Mouse (Mus musculus) neutrophil, adult 5-6 weeks (primary cell): ENCODE measurements around the gene Armc5. TPM values are rescaled to one million over a fixed set of nuclear protein-coding genes. Genes with fewer than 3 reads are reported as not detected.

Experiments used
- ATAC-seq: fragments of 151-379, 151-347 bp; 2 replicates; pipeline ENCODE4 v1.8.0; 2017; ENCODE audit warnings: mild to moderate bottlenecking, moderate TSS enrichment; ENCODE audit not compliant: insufficient number of reproducible peaks, poor library complexity, low FRiP score, severe bottlenecking; ENCODE audit errors: extremely low read depth
- total RNA-seq: library from RNA; stranded (forward); fragments of 200-1000 nt; gene quantifications from 2 replicates; pipeline ENCODE4 v1.2.3, GENCODE M21; 2017

Gene Armc5
- total RNA-seq: 5.8 and 7.1 TPM in 2 replicates

DNA sequence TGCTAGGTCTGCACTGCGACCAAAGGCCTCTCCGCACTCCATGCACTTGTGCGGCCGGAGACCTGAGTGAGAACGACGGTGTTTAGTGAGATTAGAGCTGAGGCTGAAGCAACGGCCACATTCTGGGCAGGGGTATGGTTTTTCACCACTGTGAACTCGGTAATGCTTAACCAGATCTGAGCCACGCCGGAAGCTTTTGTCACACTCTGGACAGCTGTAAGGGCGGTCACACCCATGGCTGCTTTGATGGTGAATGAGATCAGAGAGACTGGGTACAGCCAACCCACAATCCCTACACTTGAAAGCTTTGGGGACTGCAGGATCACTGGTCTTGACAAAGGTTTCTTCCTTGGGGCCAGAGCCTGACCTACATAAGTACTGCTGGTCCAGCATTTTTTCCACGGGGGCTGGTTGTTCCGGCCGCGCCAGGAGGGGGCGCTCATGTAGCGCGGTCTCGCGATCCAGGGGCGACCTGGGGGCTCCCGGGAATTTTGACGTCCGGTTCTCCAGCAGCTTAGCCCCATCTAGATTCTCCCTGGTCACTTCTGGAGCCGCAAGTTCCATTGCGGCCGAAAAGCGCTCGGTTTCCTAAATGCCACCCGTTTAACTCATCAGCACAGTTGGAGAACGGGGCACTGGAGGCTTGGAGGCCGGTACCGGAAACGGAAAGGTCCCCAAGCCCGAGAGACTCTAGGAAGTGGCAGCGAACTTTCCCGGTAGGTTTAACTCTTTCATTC is at the start of gene Armc5:
TSS of gene Armc5 (plus strand) at position 487 of the 737 bp plus-strand sequence.
- no peak for ATAC-seq

DNA sequence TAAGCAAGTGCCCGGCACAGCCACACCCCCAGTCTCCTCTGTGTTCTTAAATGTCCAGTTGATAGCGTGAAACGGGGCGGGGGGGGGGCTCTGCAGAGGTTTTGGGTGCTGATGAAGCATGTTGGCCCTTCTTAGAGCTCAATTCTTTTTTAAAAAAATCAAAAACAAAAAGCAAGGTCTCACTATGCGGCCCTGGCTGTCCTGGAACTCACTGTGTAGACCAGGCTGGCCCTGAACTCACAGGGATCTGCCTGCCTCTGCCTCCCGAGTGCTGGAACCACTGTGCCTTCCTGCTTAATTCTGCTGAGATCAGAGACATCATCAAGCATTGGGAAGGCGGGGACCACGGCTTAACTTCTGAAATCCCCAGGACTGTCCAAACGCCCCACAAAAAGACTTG is 35.5 kb upstream of the Armc5 start:
- no peak for ATAC-seq

DNA sequence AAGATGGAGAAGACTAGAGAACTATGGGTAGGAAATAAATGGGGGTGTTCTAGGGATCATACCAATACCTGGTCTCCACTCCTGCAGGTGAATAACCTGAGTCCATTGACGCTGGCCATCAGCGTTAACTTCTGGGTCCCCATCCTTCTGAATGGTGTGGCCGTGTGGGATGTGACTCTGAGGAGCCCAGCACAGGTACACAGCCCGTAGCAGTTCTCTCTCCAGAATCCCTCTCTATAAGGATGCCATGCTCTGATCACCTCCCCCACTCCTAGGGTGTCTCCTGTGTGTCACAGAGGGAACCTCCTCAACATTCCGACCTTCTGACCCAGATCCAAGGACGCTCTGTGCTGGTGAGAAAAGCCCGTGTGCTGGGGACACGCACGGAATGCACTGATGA is 34.1 kb upstream of the Armc5 start:
- ATAC-seq: no peak

DNA sequence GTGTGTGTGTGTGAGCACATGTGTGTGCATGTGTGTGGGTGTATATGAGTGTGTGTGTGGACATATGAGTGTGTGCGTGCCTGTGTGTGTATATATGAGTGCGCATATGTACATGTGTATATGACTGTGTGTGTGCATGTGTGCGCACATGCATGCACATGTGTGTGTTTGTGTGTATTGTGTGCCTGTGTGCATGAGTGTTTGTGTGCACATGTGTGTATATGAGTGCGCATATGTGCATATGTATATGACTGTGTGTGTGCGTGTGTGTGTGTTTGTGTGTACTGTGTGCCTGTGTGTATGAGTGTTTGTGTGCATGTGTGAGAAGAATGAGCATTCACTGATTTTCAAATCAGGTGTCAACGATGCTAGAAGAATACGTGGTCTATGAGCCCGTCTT is 33.0 kb upstream of the Armc5 start:
- no peak for ATAC-seq

DNA sequence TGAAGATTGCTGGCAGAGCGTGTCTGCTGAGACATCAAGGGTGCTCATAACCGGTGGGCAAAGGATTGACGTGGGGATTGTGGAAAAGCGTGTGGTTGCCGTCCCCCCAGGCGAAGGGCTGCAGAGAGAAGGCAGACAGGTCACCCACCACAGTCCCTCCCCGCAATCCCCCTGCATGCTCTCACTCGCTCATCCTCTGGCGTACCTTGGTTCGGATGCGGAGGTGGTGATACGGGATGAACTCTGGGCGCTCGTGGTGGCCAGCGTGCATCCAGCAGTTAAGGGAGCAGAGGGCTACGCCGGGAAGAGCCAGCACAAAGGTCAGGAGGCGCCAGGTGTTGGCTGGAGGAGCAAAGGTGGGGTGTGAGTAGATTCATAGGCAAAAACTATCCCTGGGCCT is 31.4 kb upstream of the Armc5 start:
- ATAC-seq: no peak

DNA sequence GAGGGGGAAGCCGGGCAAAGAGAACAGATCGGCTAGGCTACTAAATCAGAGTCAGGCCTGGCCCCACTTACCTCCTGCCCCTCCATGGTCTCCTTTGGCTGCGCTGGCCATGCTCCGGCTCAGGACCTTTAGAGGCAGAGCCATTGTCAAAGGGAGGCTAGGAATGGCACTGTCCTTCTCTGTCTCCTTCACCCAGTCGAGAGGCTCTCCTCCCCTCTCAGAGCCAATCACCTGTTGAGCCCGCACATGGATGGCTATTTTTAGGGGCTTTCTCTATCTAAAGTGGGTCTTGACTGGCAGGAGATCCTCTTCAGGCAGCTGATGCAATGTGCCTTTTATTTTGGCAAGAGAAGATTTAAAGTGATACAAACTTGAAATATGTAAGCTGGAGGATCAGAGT is 31.0 kb upstream of the Armc5 start, which contains the start of gene Cox6a2:
TSS of gene Cox6a2 (minus strand) at position 236 of the 400 bp plus-strand sequence.
- ATAC-seq: no peak

DNA sequence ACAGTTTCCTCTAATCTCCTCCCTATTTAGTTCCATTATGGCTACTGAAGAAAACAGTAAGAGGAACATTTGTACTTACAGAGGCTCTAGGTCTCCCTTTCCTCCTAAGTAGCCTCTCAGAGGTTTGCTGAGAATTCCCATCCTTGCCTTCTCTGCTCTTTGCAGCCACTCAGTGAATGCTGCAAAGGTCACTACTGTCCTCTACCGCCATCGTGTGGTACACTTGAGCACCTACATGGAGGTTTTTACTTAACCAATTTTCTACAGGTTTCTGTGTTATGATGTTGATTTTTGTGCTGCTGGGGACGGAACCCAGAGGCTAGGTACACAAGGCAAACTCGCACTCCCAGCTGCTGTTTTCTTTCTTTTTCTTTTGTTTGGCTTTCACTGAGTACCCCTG is 29.0 kb upstream of the Armc5 start:
- peak; percentile 80 for ATAC-seq

DNA sequence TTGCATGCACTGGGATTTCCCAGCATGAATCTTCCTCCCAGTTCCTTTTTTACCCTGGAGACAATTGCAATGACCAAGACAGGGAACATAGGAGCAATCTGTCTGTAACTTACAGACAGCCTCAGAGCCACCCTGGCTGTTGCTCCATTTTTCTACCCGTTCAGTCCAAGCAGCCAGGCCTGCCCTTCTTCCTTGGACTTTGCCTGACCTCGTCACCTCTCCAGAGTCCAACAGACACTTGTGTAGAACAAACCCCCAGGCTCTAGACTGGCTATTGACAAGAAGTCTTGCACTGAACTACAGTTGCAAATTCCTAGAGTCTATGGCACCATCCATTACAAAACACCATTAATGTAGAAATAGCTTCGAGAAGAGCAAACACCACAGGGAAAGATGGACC is 27.3 kb upstream of the Armc5 start:
- ATAC-seq: no peak

DNA sequence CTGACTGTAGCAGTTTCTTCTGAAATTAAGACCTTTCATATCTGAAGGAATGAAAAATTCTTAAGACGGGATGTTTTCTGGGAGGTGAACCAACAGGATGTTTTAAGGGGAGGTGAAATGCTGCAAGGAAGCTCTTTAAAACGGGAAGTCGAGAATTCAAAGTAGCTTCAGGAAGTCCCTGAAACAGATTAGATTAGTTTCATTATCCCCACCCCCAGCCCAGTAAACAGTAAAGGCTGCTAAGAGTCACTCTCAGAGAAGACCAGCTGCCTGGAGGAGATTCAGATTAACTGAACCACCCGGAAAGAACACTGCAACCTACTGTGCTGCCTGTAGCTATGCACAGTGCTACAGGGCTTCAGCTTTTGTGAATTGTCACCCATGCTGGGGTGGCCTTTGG is 17.2 kb upstream of the Armc5 start:
- ATAC-seq: no peak

DNA sequence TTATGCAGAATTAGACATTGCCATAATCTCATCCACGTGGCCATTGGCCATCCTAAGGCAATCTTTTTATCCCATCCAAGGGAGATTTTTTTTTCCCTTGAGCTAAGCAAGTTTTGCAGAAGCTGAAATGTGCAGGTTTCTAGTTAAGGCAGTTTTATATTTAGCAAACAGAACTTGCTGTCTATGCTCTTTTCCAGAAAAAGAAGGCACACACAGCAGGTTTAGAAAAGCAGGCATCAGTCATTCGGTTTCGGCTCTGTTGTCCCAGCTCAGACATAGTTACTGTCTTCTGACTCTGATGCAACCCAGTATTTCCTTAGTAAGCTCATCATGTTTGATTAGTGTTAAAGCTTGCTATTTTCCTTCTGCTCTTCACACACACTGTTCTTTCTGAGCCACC is 16.2 kb upstream of the Armc5 start:
- ATAC-seq: no peak

DNA sequence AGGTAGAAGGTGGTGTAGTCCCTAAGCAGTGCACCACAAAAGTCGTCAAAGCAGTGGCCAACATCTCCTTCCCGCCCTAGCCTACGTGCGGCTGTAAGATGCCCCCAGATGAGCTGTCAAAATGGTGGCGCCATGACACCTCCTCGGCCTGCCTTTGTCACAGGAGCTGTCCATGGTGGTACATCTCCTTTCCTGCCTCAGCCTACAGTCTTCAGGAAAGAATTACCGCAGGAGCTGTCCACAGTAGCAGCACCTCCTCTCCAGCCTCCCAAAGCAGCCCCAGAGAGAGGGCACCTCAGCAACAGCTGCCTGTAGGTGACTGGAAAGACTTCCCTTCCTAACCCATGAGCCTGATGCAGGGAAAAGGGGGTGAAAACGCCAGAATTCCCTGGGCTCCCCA is 5.4 kb upstream of the Armc5 start:
- ATAC-seq: no peak

DNA sequence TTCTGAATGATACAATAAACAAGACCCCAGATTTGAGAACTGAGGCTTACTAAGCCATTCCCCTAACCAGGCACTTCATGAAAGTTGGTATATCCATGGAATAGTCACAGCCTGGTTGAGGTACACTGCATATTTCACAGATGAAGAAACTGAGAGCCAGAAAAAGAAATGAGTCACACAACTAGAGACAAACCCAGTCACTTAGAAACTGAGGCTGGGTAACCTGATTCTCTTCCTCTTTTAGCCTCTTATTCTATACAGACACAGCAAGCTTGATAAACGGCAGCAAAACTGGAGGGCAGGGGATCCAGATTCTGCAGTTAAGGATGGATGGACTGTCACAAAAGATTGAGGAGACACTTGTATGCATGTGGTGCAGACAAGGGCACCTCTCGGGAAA is 2.3 kb upstream of the Armc5 start:
- ATAC-seq: no peak

DNA sequence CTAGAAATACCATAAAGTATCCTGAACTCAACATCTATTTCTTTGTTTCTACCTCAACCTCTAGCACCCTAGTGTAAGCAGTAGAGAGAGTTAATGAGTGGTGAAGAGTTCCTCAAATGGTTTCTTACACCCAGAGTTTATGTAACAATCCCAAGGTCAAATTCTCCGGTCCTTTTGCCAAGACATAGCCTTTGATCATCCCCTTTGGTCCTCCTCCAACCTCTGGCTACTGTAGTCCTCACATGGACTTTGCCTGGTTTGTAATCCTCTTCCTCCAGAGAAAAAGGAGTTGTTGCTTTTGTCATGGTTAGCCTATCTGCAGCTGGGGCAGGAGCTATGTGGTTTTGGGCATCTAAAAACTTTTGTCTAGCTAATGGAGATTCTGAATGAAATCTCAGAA is 1.7 kb upstream of the Armc5 start:
- no peak for ATAC-seq

DNA sequence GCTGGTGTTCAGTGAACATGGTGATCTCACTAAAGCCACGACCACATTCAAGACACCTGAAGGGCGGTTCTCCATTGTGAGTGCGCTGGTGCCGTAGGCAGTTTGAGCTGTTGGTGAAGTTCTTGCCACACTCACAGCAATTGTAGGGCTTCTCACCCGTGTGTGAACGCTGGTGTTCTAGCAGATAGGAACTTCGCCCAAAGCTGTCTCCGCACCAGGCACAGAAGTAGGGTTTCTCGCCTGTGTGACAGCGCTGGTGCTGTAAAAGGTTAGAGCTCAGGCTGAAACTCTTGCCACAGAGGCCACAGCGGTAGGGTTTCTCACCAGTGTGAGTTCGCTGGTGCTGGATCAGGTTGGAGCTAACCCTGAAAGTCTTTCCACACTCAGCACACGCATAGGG is 716 bp upstream of the Armc5 start:
- ATAC-seq: no peak

DNA sequence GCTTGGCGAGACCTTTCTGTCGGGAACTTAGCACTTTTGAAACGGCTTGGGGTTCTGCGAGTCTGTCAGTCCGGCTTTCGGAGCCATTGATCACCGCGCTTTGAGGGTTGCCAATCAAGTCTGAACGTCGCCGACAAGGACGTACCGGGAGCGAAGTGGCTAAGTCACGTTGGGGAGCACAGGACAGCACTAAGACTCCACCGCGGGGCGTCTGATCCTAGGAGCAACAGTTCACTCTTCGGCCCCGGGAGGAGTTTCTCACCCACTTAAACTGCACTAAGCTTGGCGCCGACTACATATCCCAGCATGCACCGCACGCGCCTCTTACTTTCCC is 418 bp downstream of the Armc5 start:
- no peak for ATAC-seq

DNA sequence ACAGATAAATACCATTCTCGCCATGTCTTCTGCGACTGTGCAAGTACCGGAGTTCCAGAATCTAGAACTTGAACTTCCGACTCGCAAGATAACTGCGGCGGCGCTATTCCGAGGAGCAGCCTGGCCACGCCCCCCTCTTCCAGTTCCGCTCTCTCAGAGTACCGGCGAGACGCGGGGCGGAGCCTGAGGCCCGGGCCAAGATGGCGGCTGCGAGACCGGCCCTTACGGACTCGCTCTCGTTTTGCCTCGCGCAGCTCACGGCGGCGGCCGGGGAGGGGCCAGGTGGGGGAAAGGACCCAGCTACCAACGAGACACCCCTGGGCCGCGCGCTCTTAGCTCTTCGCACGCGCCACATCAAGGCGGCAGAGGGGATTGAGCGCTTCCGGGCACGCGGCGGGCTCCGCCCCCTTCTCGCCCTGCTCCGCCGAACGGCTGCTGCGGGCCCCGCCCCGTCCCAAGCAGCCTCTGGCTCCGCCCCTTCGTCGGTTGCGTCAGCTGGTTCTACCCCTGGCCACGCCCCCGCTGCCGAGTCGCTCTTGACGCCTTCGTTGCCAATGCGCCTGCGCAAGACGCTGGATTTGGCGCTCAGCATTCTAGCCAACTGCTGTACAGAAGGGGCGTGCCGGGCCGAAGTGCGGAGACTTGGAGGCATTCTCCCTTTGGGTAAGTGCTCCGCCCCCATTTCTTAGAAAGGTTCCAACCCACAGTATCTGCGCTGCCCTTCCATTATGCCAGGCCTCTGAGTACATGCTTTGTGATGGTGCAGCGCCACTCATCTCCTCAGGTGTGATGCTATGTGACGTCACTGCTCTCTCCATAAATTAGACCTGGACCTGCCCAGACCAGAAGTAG is 1.0 kb downstream of the Armc5 start, which contains the start of gene 9130023H24Rik:
TSS of gene 9130023H24Rik (minus strand) at position 105 of the 852 bp plus-strand sequence.
- ATAC-seq: peak; percentile 74

DNA sequence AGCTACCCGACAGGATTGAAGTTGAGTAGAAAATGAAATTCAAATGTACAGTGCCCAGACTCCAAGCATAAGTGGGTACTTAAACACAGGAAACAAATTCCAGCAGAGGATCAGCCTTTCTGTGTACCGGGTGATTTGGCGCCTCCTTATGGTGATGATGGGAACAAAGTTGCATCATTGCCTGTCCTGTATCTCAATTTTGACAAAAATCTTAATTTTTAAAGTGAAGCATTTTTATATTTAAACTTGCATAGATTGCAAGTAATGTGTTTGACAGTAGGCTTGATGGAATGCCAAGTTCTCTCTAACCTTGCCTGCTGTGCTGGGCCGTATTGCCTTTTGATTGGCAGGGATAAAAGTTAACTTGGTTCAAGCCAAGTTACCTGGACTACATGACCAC is 1.8 kb downstream of the Armc5 start:
- ATAC-seq: no peak

DNA sequence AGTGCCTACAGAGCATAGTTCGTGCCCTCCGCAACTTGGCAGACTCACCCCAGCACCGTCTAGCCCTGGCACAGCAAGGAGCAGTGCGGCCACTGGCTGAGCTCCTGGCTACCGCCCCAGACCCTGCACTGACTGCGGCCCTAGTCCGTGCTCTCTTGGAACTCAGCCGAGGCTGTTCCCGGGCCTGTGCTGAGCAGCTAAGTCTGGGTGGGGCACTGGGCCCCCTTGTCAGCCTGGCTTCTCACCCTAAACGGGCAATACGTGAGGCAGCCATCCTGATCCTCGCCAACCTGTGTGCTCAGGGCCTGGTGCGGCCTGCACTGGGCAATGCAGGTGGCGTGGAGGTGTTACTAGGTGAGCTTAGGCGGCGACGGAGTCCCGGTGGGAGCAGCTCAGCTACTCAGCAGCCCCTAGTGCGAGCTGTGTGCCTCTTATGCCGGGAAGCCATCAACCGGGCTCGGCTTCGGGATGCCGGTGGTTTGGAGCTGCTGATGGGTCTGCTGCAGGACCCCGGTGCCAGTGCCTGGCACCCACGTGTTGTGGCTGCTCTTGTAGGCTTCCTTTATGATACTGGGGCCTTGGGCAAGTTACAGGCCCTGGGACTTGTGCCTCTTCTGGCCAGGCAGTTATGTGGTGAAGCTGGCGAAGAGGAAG is 3.1 kb downstream of the Armc5 start:
- no peak for ATAC-seq

DNA sequence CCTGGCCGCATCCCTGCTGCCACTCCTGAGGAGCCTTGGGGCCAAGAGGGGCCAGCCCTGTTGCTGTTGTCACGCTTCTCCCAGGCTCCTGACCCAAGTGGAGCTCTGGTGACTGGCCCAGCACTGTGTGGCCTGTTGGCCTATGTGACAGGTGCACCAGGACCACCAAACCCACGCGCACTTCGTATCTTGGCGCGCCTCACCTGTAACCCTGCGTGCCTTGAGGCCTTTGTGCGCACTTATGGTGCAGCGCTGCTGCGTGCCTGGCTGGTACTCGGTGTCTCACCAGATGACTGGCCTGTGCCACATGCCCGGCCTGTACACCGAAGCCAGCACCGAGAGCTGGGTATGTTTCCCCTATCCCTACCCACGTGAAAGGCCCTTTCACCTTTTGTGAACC is 5.2 kb downstream of the Armc5 start:
- ATAC-seq: no peak

DNA sequence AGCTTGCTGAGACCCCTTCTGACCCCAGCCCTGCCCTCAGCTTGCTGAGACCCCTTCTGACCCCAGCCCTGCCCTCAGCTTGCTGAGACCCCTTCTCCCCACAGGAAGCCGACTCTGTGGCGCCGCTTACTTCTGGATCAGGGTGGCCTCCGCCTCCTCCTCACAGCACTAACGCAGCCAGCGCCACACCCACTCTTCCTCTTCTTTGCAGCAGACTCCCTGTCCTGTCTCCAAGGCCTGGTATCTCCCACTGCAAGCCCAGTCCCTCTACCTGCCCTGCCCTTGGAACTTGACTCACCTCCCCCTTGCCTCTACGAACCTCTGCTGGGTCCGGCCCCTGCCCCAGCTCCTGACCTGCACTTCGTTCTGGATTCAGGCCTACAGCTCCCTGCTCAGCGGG is 6.8 kb downstream of the Armc5 start:
- no peak for ATAC-seq
